Mouse (Mus musculus): ENCODE measurements around the gene Nmur1. TPM values are rescaled to one million over a fixed set of nuclear protein-coding genes. Genes with fewer than 3 reads are reported as not detected.
"Not testable (repeated sequence)": the region's sequence is repeated elsewhere in the genome, so short reads cannot be mapped to it uniquely, and the experiment has no call there.

Gene Nmur1
- 2.9 TPM in 2 replicates for polyA plus RNA-seq (2012; rRNA removed)

DNA sequence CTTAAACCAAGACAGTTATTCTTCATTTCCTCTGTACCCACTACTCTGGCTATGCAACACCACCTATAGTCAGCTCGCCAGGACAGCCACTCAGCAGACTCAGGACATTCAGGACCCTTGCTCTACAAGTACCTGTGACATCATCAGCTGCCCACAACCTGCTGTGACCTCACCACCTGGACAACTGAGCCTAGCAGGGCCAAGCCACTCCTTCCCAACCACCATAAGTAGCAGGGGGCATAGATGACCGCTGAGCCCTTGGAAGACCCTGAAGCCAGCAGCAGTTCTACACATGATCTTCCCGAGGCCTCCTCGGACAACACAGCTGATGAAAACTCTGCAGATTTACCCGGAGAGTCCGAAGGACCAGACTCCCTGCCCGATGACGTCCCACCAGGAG lies at the start of gene Nmur1, which contains the start of gene Tex44:
Gene Nmur1, minus strand, starts transcription at position 101 of the 400 bp plus-strand sequence.
Gene Tex44, plus strand, starts transcription at position 202 of the 400 bp plus-strand sequence.
- H3K4me1 ChIP-seq (ENCODE audit: control insufficient read depth, insufficient read depth, low read length): no peaks in the 10 kb centered on the region
- 92% methylated on average over 8 of the region's 8 CpGs for WGBS
- no peak for DNase-seq
- no peak within 1 kb of the TSS for H3K4me3 ChIP-seq (replicated peaks; ENCODE audit: extremely low read depth, low read depth, low read length)
- TF ChIP-seq CTCF (IDR thresholded peaks at IDR 0.05; ENCODE audit: insufficient read depth, low read length): no peak
- TF ChIP-seq POLR2A (IDR thresholded peaks at IDR 0.05; ENCODE audit: borderline replicate concordance, extremely low read depth, low read depth, low read length): no peak

DNA sequence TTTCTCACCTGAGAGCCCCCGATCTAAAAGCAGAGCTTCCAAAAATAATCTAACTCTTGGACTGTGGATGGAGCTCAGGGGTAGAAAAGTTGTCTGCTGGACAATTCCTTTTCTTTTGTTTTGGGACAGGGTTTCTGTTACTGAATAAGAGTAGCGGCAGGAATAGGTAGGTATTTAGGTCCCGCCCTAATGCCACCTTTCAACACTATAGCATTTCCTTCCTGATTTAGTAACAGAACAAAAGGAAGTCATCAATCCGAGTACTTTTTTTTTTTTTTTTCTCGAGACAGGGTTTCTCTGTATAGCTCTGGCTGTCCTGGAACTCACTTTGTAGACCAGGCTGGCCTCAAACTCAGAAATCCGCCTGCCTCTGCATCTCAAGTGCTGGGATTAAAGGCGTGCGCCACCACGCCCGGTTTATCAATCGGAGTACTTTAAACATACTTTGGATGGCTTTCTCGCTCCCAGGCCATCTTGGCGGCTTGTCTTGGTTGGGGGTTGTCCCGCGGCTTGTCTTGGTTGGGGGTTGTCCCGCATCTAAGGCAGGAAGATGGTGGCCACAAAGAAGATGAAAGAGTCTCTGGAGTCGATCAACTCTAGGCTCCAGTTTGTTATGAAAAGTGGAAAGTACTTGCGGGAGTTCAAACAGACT lies 47.2 kb upstream of the Nmur1 start:
- Histone ChIP-seq H3K4me1 (ENCODE audit: control insufficient read depth, insufficient read depth, low read length) (peaks cover 19% of the 10 kb centered on the region), H3K4me3 (replicated peaks; ENCODE audit: extremely low read depth, low read depth, low read length) (no peak overlapping the region)
- 75% methylated on average over 18 of the region's 18 CpGs for WGBS
- TF ChIP-seq POLR2A (IDR thresholded peaks at IDR 0.05; ENCODE audit: borderline replicate concordance, extremely low read depth, low read depth, low read length) (no peak), CTCF (IDR thresholded peaks at IDR 0.05; ENCODE audit: insufficient read depth, low read length) (no peak)
- DNase-seq: no peak

DNA sequence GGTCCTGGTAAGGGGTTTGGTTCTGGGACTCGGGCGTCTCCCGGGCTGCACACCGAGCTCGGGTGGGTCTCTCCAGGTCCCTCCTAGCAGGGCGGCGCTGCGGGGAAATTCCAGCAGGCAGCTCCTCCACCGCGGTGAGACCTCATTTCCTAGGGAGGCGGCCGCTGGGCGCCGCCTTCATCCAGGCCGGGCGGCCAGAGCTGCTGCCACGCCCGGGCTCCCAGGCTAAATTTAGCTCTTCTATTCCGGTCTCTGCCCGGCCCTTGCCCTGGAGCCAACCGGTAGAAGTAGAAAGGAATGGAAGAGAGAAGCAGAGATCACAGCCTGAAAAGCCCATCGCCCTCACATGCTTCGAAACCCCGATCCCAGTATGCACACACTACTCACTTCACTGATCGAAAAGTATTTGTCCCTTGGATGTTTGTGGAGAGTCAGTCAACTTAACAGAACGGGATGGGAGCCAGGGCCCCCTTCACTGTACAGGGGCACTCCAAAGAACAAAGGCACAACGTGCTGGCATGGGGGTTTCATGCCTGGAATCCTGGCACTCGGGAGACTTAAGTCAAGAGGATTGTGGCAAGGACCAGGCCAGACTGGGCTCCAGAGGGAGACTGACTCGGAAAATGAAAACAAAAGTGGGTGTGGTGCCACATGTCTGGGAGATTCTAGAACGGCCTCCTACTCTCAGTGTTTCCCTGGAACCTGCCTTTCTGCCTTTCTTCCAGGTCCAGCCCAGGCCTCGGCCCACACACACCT lies 46.3 kb upstream of the Nmur1 start:
- no peak for TF ChIP-seq CTCF (IDR thresholded peaks at IDR 0.05; ENCODE audit: insufficient read depth, low read length)
- TF ChIP-seq POLR2A (IDR thresholded peaks at IDR 0.05; ENCODE audit: borderline replicate concordance, extremely low read depth, low read depth, low read length): peak; percentile 51; the same call in 1 of the 2 replicates
- H3K4me1 ChIP-seq (ENCODE audit: control insufficient read depth, insufficient read depth, low read length): peaks cover 19% of the 10 kb centered on the region
- peak; percentile 79 for DNase-seq
- peak overlapping the region; percentile 37 for H3K4me3 ChIP-seq (replicated peaks; ENCODE audit: extremely low read depth, low read depth, low read length)
- WGBS: 3% methylated on average over 31 of the region's 31 CpGs

DNA sequence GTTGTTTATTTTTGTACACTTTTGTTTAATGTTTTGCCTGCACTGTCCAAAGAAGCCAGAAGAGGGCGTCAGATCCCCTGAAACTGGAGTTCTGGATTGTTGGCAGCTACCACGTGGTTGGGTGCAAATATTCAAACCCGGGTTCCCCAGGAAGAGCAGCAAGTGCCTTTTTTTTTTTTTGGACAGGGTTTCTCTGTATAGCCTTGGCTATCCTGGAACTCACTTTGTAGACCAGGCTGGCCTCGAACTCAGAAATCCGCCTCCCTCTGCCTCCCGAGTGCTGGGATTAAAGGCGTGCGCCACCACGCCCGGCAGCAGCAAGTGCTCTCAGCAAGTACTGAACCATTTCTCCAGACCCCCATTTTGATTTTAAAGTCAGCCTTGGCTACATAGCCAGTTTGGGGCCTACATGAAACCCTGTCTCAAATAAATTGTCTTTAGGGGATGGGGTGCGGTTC lies 45.5 kb upstream of the Nmur1 start:
- TF ChIP-seq CTCF (IDR thresholded peaks at IDR 0.05; ENCODE audit: insufficient read depth, low read length): peak; percentile 39; the same call in 1 of the 2 replicates
- WGBS: 61% methylated on average over 11 of the region's 11 CpGs
- peak; percentile 43 for DNase-seq
- not testable (repeated sequence) for H3K4me3 ChIP-seq (replicated peaks; ENCODE audit: extremely low read depth, low read depth, low read length)
- peaks cover 19% of the 10 kb centered on the region for H3K4me1 ChIP-seq (ENCODE audit: control insufficient read depth, insufficient read depth, low read length)

DNA sequence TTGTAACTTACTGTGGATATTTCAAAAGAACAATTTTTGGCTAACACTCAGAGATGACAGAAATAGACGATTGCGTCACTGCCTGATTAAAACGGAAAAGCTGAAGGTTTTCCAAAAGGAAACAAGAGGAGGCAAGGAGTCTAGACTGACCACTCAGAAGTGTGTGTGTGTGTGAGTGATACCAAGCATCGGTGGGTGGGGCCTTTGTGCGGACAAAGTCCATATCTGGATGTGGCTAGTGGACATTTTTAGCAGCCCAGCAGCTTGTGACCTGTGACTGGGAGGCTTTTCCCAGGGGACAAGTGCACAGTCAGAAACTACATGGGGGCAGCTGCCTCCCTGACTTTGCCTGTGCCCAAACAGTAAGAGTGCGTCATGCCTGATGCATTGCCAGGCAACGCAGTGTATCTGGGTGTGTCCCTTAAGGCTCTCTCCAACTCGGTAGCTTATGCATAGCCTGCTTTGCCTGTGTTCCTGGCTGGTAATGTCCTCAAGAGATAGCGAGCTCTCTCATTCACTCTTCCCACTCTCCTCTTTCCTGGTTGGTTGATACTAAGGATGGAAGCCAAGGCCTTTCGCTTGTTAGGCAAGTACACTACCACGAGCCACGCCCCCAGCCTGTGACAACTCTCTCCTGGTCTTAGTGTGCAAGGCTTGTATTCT lies 44.6 kb upstream of the Nmur1 start:
- 11% methylated on average over 12 of the region's 12 CpGs for WGBS
- no peak for TF ChIP-seq CTCF (IDR thresholded peaks at IDR 0.05; ENCODE audit: insufficient read depth, low read length)
- peak; percentile 56; the same call in 1 of the 2 replicates for TF ChIP-seq POLR2A (IDR thresholded peaks at IDR 0.05; ENCODE audit: borderline replicate concordance, extremely low read depth, low read depth, low read length)
- H3K4me1 ChIP-seq (ENCODE audit: control insufficient read depth, insufficient read depth, low read length): peaks cover 19% of the 10 kb centered on the region
- peak; percentile 77 for DNase-seq
- H3K4me3 ChIP-seq (replicated peaks; ENCODE audit: extremely low read depth, low read depth, low read length): peak overlapping the region; percentile 24

DNA sequence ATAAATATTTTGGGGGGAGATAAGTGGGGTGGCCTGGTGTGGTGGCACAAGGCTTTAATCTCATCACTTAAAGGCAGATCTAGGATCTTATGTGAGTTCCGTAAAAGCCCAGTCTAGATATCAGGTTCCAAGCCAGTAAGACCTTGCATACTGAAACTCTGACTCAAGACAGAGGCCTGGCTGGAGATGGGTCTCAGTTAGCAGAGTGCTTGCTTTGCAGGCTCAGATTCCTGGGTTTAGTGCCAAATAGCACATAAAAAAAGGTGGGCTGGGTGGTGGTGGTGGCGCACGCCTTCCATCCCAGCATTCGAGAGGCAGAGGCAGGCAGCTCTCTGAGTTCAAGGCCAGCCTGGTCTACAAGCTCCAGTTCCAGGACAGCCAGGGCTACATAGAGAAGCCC lies 43.8 kb upstream of the Nmur1 start:
- Histone ChIP-seq H3K4me1 (ENCODE audit: control insufficient read depth, insufficient read depth, low read length) (peaks cover 19% of the 10 kb centered on the region), H3K4me3 (replicated peaks; ENCODE audit: extremely low read depth, low read depth, low read length) (no peak overlapping the region)
- TF ChIP-seq POLR2A (IDR thresholded peaks at IDR 0.05; ENCODE audit: borderline replicate concordance, extremely low read depth, low read depth, low read length) (no peak), CTCF (IDR thresholded peaks at IDR 0.05; ENCODE audit: insufficient read depth, low read length) (no peak)
- WGBS: 91% methylated on average over 4 of the region's 4 CpGs
- DNase-seq: no peak

DNA sequence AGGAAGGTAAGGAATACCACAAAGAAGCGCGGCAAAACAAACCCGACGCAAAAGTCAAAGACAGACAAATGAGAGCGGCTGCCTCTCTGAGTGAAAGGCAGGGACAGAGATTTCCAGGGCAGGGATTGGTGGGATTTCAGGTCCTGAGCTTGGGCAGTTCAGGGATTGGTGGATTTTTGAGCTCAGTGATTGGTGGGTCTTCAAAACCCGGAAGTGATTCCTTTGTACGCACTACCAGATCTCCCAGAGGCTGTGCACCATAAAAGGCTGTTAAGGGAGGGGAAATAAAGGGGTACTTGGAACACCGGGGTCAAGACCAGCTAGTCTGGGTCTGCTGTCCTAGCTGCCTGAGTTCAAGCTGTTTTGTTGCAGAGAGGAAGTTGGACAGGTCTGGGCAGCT lies 41.4 kb upstream of the Nmur1 start:
- Histone ChIP-seq H3K4me1 (ENCODE audit: control insufficient read depth, insufficient read depth, low read length) (peaks cover 13% of the 10 kb centered on the region), H3K4me3 (replicated peaks; ENCODE audit: extremely low read depth, low read depth, low read length) (no peak overlapping the region)
- TF ChIP-seq CTCF (IDR thresholded peaks at IDR 0.05; ENCODE audit: insufficient read depth, low read length) (no peak), POLR2A (IDR thresholded peaks at IDR 0.05; ENCODE audit: borderline replicate concordance, extremely low read depth, low read depth, low read length) (no peak)
- 93% methylated on average over 8 of the region's 8 CpGs for WGBS
- no peak for DNase-seq

DNA sequence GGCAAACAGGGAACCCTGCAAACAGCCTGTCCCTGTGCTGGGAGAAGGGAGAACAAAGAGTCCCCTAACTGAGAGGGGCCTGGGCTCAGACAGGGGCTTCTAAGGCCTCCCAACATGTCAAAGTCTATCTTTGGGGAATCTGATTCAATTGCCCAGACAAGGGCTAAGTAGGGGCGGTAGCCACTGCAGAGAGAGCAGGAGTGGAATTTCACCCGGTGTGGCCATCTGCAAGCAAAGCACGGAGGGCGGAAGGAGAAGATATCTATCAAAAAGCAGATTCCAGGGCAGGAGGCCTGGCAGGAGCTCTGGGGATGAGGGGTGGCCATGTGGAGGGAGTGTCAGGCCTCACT lies 38.8 kb upstream of the Nmur1 start:
- no peak for DNase-seq
- TF ChIP-seq CTCF (IDR thresholded peaks at IDR 0.05; ENCODE audit: insufficient read depth, low read length) (no peak), POLR2A (IDR thresholded peaks at IDR 0.05; ENCODE audit: borderline replicate concordance, extremely low read depth, low read depth, low read length) (no peak)
- 49% methylated on average over 4 of the region's 4 CpGs for whole genome bisulfite sequencing
- Histone ChIP-seq H3K4me1 (ENCODE audit: control insufficient read depth, insufficient read depth, low read length) (peaks cover under 1% of the 10 kb centered on the region; the same call in 1 of the 2 replicates), H3K4me3 (replicated peaks; ENCODE audit: extremely low read depth, low read depth, low read length) (no peak overlapping the region)

DNA sequence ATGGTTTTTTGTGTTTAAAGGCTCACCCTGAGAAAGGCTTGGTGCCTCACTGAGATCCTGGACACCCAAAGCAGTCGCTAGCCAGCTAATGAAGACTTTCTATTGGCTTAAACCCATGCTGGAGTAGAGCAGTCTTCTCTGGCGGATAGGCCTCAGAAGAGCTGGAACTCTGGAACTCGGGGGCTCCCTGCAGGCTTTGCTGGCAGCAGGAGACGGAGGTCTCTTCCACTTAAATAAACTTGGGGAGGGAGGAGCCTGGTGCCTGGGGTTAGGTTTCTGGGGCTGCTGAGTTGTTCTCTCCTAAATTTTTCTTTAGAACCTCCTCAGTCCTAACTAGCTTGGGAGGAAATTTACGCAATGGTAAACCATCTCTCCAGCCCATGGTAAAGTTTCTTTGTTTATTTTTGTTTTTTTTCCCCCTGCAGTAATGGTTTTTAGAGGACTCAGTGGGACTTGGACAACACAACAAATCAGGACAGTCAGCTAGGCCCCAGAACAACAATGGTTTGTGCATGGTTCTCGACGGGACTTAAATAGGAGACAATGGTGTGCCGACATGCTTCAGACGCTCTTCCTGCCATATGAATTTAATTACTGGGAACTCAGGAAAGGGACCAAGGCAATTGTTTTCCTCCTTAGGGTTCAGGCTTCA lies 38.3 kb upstream of the Nmur1 start:
- Histone ChIP-seq H3K4me1 (ENCODE audit: control insufficient read depth, insufficient read depth, low read length) (no peaks in the 10 kb centered on the region), H3K4me3 (replicated peaks; ENCODE audit: extremely low read depth, low read depth, low read length) (no peak overlapping the region)
- no peak for TF ChIP-seq CTCF (IDR thresholded peaks at IDR 0.05; ENCODE audit: insufficient read depth, low read length)
- no peak for DNase-seq
- 57% methylated on average over 9 of the region's 9 CpGs for WGBS
